Mouse (Mus musculus): ENCODE results near the gene Tle4. TPM values are rescaled to one million over a fixed set of nuclear protein-coding genes. Genes with fewer than 3 reads are reported as not detected.
"Not testable (repeated sequence)": the region's sequence is repeated elsewhere in the genome, so short reads cannot be mapped to it uniquely, and the experiment has no call there.

Tle4 gene
- total RNA-seq (2021) (10 to 100 TPM in 1 of 2 experiments, 1 to 10 TPM in 1; 8.5 to 10.3 TPM), polyA plus RNA-seq (2012; rRNA removed) (5.8 and 7.8 TPM in 2 replicates)
- long read RNA-seq, partial matches to known transcripts = 1 of 1 reads
- long read RNA-seq, other reads (novel, unspliced or antisense) = 0 of 1 reads

DNA sequence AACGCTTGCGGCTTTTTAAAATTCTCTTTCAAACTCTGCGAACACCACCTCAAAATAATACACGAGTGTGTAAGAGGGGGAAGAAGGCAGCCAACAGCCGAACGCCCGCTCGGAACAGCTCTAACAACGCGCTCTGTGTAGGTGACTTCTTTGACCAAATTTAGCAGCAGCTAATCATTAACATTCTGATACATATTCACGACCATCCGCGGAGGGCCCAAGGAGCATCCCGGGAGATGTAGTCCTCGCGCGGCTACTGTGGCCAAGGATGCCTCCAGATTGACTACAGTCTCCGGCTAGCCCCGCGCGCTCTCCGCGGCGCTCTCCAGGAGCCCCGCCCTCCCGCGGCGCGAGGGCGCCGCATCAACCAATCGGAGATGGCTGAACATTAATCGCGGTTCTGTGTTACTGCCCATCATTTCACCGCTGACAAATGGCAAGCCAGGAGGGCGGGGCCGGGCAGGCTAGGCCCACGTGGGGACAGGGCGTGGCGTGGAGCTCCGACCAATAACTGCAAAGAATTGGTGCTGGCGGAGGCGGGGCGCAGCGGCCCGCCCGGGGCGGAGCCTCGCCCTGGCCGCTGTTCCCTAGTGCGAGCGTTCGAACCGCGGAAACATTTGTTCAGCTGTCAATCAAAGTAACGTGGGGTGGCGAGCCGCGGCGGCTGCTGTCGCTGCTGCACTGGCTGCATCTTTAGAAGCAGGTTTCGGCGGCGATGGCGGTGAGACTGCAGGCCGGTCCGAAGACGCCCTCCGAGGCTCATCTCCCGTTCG lies at the start of gene Tle4:
Tle4 (minus strand) TSS at position 135 of the 773 bp plus-strand sequence.
- DNase-seq = peak; percentile 100
- WGBS = under 1% methylated on average over 71 of the region's 71 CpGs
- H3K4me1 ChIP-seq (ENCODE audit: control insufficient read depth, insufficient read depth, low read length) = peaks cover 3% of the 10 kb centered on the region
- peaks cover 11% of the 10 kb centered on the region for H3K36me3 ChIP-seq (ENCODE audit: control insufficient read depth, insufficient read depth, low read length)
- H3K27me3 ChIP-seq (ENCODE audit: control insufficient read depth, insufficient read depth, low read length) = no peaks in the 10 kb centered on the region
- intact Hi-C loops (cut with DNase I) = loop anchor here (5.0 to 10.0 kb wide), 3 partner anchors 91 to 1803 kb away; partner anchors contain the start of genes Lpxn and Zfp91
- H3K79me2 ChIP-seq (replicated peaks; ENCODE audit: control insufficient read depth, insufficient read depth, low read length) = no peaks in the 10 kb centered on the region
- peak within 1 kb of the TSS; percentile 89 for H3K27ac ChIP-seq
- TF ChIP-seq POLR2A (IDR thresholded peaks at IDR 0.05; ENCODE audit: insufficient read depth, low read depth, low read length) = peak; percentile 99
- peak; percentile 74; the same call in 1 of the 2 replicates for TF ChIP-seq EP300 (IDR thresholded peaks at IDR 0.05; ENCODE audit: insufficient read depth, low read depth, low read length)
- no peak for TF ChIP-seq CTCF (IDR thresholded peaks at IDR 0.05)
- peak within 1 kb of the TSS; percentile 92 for H3K4me3 ChIP-seq
- H3K9ac ChIP-seq (ENCODE audit: low read depth, low read length) = peak within 1 kb of the TSS; percentile 91

DNA sequence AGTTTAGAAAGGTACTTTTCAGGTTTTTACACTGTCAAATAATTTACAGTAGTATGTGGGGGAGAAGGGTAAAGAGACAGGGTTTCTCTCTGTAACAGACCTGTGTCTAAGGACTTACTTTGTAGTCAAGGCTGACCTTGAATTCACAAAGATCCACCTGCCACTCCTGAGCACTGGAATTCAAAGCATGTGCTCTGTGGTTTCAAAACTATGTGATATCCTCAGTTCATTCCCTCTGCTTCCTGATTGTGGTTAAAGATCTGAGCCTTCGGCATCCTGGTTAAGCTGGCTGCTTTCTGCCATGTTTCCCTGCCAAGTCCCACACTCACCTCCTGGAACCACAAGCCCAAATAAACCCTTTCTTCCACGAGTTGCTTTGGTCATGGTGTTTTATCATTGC lies 47.8 kb upstream of the Tle4 start:
- WGBS = 53% methylated on average over 2 of the region's 2 CpGs
- H3K9ac ChIP-seq (ENCODE audit: low read depth, low read length) = no peak overlapping the region
- intact Hi-C loops (cut with DNase I) = no loop called here

GRCm38 (mm10) chr19:14644756-14645155 lies 46.9 kb upstream of the Tle4 start:
- 84% methylated on average over 3 of the region's 3 CpGs for WGBS
- Histone ChIP-seq H3K4me3 (no peak overlapping the region), H3K36me3 (ENCODE audit: control insufficient read depth, insufficient read depth, low read length) (no peaks in the 10 kb centered on the region), H3K4me1 (ENCODE audit: control insufficient read depth, insufficient read depth, low read length) (no peaks in the 10 kb centered on the region), H3K27me3 (ENCODE audit: control insufficient read depth, insufficient read depth, low read length) (0 out of 2 replicates have a peak, but pooled peaks cover 1% of the 10 kb centered on the region), H3K9ac (ENCODE audit: low read depth, low read length) (no peak overlapping the region), H3K79me2 (replicated peaks; ENCODE audit: control insufficient read depth, insufficient read depth, low read length) (no peaks in the 10 kb centered on the region), H3K27ac (no peak overlapping the region)
- intact Hi-C loops (cut with DNase I) = no loop called here
- no peak for TF ChIP-seq POLR2A (IDR thresholded peaks at IDR 0.05; ENCODE audit: insufficient read depth, low read depth, low read length)
- no peak for TF ChIP-seq EP300 (IDR thresholded peaks at IDR 0.05; ENCODE audit: insufficient read depth, low read depth, low read length)
- TF ChIP-seq CTCF (IDR thresholded peaks at IDR 0.05) = no peak
- DNase-seq = no peak

More for the DNA sequence above, 47.8 kb upstream of the Tle4 start:
- Histone ChIP-seq H3K36me3 (ENCODE audit: control insufficient read depth, insufficient read depth, low read length) (no peaks in the 10 kb centered on the region), H3K4me1 (ENCODE audit: control insufficient read depth, insufficient read depth, low read length) (no peaks in the 10 kb centered on the region), H3K4me3 (no peak overlapping the region), H3K79me2 (replicated peaks; ENCODE audit: control insufficient read depth, insufficient read depth, low read length) (no peaks in the 10 kb centered on the region), H3K27me3 (ENCODE audit: control insufficient read depth, insufficient read depth, low read length) (0 out of 2 replicates have a peak, but pooled peaks cover 1% of the 10 kb centered on the region), H3K27ac (no peak overlapping the region)
- DNase-seq = no peak
- no peak for TF ChIP-seq EP300 (IDR thresholded peaks at IDR 0.05; ENCODE audit: insufficient read depth, low read depth, low read length)
- TF ChIP-seq POLR2A (IDR thresholded peaks at IDR 0.05; ENCODE audit: insufficient read depth, low read depth, low read length) = no peak
- no peak for TF ChIP-seq CTCF (IDR thresholded peaks at IDR 0.05)

DNA sequence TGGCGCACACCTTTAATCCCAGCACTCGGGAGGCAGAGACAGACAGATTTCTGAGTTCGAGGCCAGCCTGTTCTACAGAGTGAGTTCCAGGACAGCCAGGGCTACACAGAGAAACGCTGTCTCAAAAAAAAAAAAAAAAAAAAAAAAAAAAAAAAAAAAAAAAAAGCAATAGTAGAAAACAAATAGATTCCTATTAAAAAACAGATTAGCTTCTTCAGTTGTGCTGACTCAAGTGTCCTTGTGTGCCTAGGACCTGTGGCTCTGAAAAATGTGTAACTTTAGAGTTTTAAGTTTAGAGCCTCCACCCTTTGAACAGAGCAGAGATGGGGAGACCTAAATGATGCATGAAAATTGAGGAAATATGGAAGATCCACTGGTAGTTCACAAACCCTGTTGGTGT lies 45.2 kb upstream of the Tle4 start:
- 88% methylated on average over 4 of the region's 4 CpGs for WGBS
- intact Hi-C loops (cut with DNase I) = not testable (repeated sequence)

GRCm38 (mm10) chr19:14642663-14643062 lies 44.8 kb upstream of the Tle4 start:
- H3K79me2 ChIP-seq (replicated peaks; ENCODE audit: control insufficient read depth, insufficient read depth, low read length) = no peaks in the 10 kb centered on the region
- intact Hi-C loops (cut with DNase I) = no loop called here
- TF ChIP-seq CTCF (IDR thresholded peaks at IDR 0.05) (no peak), EP300 (IDR thresholded peaks at IDR 0.05; ENCODE audit: insufficient read depth, low read depth, low read length) (no peak), POLR2A (IDR thresholded peaks at IDR 0.05; ENCODE audit: insufficient read depth, low read depth, low read length) (no peak)
- H3K4me3 ChIP-seq = no peak overlapping the region
- no peaks in the 10 kb centered on the region for H3K36me3 ChIP-seq (ENCODE audit: control insufficient read depth, insufficient read depth, low read length)
- H3K27me3 ChIP-seq (ENCODE audit: control insufficient read depth, insufficient read depth, low read length) = 0 out of 2 replicates have a peak, but pooled peaks cover 1% of the 10 kb centered on the region
- no peak for DNase-seq
- no peak overlapping the region for H3K27ac ChIP-seq
- no peak overlapping the region for H3K9ac ChIP-seq (ENCODE audit: low read depth, low read length)
- H3K4me1 ChIP-seq (ENCODE audit: control insufficient read depth, insufficient read depth, low read length) = no peaks in the 10 kb centered on the region
- 73% methylated on average over 10 of the region's 10 CpGs for WGBS

More for the DNA sequence above, 45.2 kb upstream of the Tle4 start:
- not testable (repeated sequence) for H3K4me1 ChIP-seq (ENCODE audit: control insufficient read depth, insufficient read depth, low read length); DNase-seq; H3K9ac ChIP-seq (ENCODE audit: low read depth, low read length); H3K27me3 ChIP-seq (ENCODE audit: control insufficient read depth, insufficient read depth, low read length); H3K36me3 ChIP-seq (ENCODE audit: control insufficient read depth, insufficient read depth, low read length); H3K79me2 ChIP-seq (replicated peaks; ENCODE audit: control insufficient read depth, insufficient read depth, low read length); H3K4me3 ChIP-seq; H3K27ac ChIP-seq

Data from heart, adult 2 months (tissue).